Mouse (Mus musculus): ENCODE measurements at regions not wholly inside any gene's neighbourhood (a gene's known extent, or its start where the extent isn't known, plus 50 kb on each side); places are given as distances from the start of the nearest gene placed in this dataset.

DNA sequence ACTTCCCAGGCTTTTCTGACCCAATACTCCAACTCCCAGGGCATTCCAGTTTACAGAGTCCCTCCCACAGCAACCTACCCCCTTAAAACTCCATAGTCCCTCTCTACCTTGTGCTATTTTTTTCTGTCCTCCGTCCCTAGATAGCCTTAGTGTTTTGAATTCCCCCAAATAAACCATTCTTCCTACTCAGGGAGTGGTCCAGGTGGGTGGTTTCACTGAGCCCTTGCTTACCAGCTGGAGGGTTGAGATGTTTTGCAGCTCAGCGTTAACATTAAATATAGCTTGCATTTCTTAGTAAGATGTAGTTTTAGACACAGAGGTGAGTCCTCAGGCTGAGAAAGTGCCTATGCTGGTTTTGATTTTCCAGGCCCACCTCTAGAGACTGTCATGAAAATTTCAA lies 313.0 kb downstream of the Bmper start:
- no peak for DNase-seq (ENCODE audit: low read depth)

DNA sequence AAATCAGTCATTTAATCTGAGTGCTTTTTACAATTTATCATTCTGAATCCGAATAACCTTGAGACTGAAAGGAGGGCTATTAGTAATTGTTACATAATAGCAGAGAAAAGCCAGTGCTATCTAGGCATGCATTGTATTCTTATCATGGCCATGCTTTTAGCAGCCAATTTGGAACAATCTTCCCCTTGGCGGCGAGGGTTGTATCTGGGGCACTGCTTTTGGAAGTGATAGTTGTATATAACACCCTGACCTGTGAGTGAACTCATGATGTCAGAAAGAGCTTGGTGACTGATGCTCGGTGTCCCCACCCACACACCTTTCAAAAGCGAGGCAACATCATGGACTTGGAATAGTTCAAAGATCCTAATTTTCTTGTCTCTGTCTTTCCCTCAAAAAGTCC lies 315.2 kb downstream of the Bmper start:
- DNase-seq (ENCODE audit: low read depth), result no peak

DNA sequence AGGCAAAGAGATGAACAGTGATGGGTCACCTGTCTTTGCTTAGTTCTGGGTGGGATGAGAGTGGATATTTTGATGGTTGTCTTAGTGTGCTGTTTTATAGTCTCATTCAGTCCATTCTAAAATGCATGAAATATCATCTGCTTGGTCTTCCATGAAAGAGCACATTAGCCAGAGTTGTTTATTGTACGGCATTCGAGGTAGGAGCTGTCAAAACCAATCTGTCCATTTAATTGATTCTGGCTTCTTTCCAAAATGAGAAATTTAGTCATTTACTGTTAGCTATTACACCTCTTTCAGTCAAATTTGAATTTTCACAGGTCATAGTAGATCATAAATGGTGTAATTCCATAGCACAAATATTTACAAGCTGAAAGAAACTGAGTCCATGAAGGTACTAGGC lies 328.8 kb downstream of the Bmper start:
- no peak for DNase-seq (ENCODE audit: low read depth)

DNA sequence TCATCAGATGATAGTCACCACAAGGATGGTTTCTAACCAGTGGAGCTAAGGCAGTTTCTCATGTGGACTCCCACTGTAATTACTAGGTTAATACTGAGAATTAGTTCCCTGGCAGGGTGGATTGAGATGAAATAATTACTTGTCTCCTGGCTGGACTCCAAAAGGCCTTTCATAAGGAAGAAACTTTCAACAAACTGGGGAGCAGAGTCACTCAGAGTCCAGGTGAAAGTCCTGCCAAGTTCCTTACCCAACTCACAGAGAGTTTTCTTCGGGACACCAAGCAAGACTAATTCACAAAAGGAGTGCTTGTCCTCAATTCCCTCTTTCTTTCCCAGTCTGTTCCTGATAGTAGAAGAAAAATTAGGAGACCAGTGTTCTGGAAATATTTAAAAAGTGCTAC lies 330.9 kb downstream of the Bmper start:
- DNase-seq (ENCODE audit: low read depth), result no peak

DNA sequence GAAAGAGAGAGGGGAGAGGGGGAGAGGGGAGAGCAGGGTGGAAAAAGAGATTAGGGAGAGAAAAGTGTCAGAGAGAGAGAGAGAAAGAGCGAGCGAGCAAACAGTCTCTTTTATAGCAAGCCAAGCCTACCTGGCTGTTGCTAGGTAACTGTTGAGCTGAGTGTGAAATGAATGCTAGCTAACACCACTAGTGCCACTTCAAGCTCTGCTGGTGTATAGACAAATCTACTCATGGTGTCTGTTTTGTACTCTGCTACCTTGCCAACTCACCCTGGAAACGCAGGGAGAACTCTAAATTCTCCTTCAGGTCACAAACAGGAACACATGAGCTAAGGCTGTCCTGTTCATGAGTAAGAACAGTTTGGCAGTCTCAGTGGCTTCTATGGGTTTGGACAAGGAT lies 334.7 kb downstream of the Bmper start:
- no peak for DNase-seq (ENCODE audit: low read depth)

DNA sequence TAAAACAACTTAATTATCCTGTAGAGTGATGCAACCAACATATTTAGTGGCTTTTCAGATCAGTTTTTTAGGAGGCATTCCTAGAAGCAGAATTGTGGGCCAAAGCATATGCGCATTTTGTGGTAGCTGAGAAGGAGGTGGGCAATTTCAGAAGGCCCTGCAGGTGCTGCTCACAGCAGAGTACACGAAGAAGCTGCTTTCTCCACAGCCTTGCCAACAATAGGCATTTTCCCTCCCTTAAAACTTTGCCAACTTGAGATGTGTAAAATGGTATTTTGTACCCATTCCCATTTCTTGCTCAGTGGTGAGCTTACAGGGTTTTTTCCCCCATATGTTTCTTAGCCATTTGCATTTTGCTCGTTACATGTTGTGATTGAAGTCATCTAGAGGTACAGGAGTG lies 339.0 kb downstream of the Bmper start:
- no peak for DNase-seq (ENCODE audit: low read depth)

DNA sequence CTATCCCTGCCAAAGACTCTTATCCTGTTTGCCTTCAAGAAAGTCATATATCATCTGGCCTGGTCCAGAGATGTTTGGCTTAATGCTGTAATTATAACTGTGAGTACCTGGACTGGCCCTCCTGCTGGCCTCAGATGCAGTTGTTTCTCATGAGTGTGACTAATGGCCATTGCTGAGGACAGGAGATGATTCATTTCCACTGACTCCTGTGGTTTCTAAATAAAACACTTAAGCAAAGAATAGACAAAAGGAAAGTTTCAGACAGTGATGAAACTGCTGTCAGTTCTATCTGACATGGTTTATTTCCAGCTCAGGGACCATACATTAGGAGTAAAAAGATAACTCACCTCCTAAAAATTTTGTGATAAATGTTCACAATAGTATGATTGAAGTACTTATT lies 344.2 kb downstream of the Bmper start:
- peak; percentile 49 for DNase-seq (ENCODE audit: low read depth)

DNA sequence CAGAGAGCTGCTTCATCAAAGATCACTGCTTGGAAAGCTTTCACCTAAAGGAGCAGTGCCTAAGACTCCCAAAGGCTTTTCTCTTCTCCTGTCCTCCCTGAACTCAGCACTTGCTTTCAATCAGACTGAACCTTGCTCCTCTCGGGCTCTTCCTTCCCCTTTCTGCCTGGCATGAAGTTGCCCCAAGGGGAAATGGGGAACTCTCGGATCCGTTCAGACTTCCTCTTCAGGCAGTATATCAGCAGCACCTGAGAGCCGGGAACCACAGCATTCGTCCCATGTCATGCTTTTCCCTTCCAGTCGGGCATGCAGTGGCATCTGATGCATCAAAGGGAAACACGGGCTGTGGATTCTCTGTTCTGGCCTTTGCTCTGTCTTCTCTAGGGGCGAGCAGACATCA lies 347.3 kb downstream of the Bmper start:
- no peak for DNase-seq (ENCODE audit: low read depth)

DNA sequence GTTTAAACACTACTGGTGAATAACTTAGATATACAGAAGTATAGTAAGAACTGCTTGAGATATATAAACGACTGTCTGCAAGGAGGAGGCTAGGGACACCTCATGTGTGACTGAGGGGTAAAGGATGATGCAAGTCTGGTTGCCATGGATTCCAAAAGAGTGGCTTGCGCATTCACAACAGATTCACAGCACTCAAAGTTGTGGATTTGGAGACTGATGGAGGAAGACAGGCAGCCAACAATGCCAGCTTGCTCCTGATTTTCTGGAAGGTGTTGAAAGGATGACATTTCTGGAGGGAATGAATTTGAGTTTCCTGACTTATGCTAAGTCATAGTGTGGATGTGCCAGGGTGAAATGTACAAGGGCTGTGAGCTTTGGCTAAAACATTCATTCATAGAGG lies 353.4 kb downstream of the Bmper start:
- no peak for DNase-seq (ENCODE audit: low read depth)

DNA sequence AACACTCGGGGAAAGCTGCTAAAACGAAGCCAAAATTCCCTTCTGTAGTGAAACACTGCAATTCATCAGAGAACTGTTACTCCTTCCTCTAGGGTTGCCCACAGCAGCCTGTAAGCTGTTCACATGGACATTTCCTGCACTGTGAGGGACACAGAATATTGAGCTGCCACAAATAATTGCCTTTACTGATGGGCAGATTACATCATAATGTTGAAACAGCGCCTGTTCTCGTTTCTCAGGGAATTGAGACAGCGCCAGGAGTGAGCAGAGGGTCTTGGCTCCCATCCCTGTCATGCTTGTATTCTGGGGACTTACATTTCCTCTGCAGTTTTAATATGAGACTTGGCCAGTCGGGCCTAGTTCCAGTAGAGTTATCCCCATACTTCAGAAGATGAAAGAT lies 357.3 kb downstream of the Bmper start:
- no peak for DNase-seq (ENCODE audit: low read depth)

DNA sequence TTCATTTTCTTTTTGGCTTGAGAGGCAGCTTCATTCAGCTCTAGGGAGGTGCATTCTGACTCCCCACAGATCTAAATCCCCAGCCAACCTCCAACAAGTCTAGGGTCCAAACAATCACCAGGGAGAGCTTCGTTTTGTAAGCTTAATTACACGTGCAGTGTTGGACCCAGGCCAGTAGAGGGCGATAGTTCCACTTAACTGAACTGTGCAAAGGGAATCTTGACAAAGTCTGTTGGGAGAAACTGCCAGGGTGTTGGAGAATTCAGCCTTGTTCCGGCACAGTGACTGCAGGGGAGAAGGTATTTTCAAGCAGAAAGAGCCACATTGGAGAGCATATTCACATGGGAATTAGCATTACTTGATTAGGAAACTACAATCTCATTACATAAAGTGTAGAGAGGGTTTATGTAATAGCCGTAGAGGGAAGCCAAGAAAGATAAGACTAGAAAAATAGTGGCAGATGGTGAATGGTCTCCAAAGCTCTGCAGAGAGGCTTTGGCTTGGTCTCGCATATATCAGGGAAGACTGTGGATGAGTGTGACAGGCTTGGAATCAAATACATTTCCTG lies 358.2 kb downstream of the Bmper start:
- peak; percentile 35 for DNase-seq (ENCODE audit: low read depth)

DNA sequence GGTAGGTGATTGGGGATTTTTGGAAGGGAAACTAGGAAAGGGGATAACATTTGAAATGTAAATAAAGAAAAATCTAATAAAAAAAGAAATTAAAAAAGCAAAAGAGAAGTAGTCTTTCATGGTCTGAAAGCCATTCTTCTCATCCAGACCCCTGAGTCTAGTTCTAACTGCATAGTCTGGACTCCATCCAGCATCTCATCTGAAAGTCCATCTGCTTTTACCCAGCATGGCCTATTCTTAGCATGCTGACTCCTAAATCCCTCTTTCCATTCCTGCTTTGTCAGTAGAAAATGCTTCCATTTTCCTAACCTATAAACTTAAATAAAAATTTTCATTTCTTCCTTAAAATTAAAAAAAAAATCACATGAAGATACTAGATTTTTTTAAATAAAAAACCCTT lies 361.7 kb downstream of the Bmper start:
- DNase-seq (ENCODE audit: low read depth), result no peak

DNA sequence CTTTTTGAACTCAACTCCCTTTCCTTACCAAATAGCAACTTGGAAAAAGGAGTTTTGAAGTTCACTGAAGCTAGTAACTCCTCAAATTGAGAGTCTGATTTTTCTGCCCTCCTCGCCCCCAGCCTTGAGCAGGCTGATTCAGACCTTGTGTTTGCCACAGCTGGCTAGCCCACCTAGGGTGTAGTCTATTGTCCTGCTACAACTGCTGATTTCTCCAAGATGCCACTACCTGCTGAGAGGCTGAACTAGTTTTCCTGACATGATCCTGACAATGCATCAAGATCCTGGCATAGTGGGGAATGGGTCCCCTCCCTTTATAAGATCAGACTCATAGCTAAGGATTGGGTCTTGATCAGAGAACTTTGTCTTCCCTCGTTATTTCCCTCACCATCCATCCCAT lies 366.1 kb downstream of the Bmper start:
- DNase-seq (ENCODE audit: low read depth), result no peak

DNA sequence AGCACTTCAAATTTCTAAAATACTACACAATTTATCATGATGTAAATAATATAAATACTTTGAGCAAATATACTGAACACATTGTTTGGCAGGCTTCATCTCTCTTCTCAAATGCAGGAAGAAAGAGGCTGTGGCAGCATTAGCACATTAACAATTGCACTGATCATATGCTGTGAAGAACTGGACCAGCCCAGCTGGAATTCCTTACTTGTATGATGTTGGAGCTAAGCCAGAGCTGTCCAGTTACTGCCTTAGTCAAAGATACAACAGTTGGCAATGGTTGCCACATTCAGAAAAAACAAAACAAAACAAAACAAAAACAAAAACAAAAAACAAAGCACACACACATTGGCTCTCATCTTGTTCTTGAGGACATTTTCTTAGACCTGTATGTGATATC lies 369.0 kb downstream of the Bmper start:
- no peak for DNase-seq (ENCODE audit: low read depth)

DNA sequence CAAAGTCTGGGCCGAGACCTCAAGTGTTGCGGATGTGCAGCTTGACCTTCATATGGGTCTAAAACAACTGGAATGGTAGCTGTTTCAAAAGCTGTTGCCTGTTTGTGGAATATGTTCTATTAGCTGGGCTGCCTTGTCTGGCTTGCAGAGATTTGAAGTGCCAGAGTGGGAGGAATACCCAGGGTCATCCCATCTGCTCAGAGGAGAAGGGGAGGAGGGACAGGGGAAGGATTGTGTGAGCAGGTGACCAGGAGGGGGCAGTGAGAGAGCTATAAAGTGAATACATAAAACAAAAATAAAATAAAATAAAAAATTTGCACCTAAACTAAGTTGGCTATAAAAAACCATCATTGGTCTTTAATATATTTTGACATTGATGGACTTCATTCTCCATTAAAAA lies 377.7 kb downstream of the Bmper start:
- DNase-seq (ENCODE audit: low read depth), result no peak
